Mouse (Mus musculus) C2C12 (cell line): ENCODE results near the gene Paqr9.

Source experiments
- CTCF ChIP-seq: IDR thresholded peaks from one replicate; pipeline ENCODE4 v1.5.1; 2011; ENCODE audit not compliant: control insufficient read depth, insufficient read depth, insufficient read length
- USF1 ChIP-seq: IDR thresholded peaks from one replicate; pipeline ENCODE4 v1.6.1; 2011; ENCODE audit warnings: low read depth, mild to moderate bottlenecking, control low read depth, moderate library complexity

- TF ChIP-seq CTCF (no peak), USF1 (no peak)
Observed at GRCm38 (mm10) chr9:95559059-95559935, at the start of gene Paqr9.
